Mouse (Mus musculus) hindbrain, embryonic 15.5 days (tissue): ENCODE data around the gene Samm50. TPM values are rescaled to one million over a fixed set of nuclear protein-coding genes. Genes with fewer than 3 reads are reported as not detected.

Experiments used
- ATAC-seq: fragments of 200-750 bp; cut with Nextera tagmentation; 2 replicates; pipeline ENCODE4 v1.8.0; 2017; ENCODE audit warnings: low read depth, moderate number of reproducible peaks, moderate TSS enrichment; ENCODE audit not compliant: low FRiP score
- H3K27ac ChIP-seq: fragments of 300-500 bp; sonication (generic); replicated peaks from 2 replicates; pipeline ENCODE4 v1.5.1; 2015; ENCODE audit warnings: mild to moderate bottlenecking, inconsistent platforms
- H3K27me3 ChIP-seq: fragments of 300-500 bp; sonication (generic); 2 replicates; pipeline ENCODE4 v1.6.1; 2015; ENCODE audit warnings: control low read depth, inconsistent platforms
- H3K36me3 ChIP-seq: fragments of 300-500 bp; sonication (generic); 2 replicates; pipeline ENCODE4 v1.6.1; 2015; ENCODE audit warnings: control low read depth, inconsistent platforms
- H3K4me1 ChIP-seq: fragments of 300-500 bp; sonication (generic); replicated peaks from 2 replicates; pipeline ENCODE4 v1.6.1; 2015; ENCODE audit warnings: control low read depth, inconsistent platforms
- H3K4me2 ChIP-seq: fragments of 300-500 bp; sonication (generic); 2 replicates; pipeline ENCODE4 v1.6.1; 2015; ENCODE audit warnings: moderate library complexity, mild to moderate bottlenecking, inconsistent platforms
- H3K4me3 ChIP-seq: fragments of 300-500 bp; sonication (generic); 2 replicates; pipeline ENCODE4 v1.5.1; 2015; ENCODE audit warnings: mild to moderate bottlenecking, inconsistent platforms
- H3K9ac ChIP-seq: fragments of 300-500 bp; sonication (generic); 2 replicates; pipeline ENCODE4 v1.6.1; 2015; ENCODE audit warnings: inconsistent platforms
- H3K9me3 ChIP-seq: fragments of 300-500 bp; sonication (generic); 2 replicates; pipeline ENCODE4 v1.6.1; 2016; ENCODE audit warnings: control low read depth, inconsistent platforms
- whole genome bisulfite sequencing: fragments of 180-500 bp; shearing (Covaris S2); methylation state at CpG from one replicate; pipeline ENCODE4 v1.1.7; 2015; 5-methylcytosine and 5-hydroxymethylcytosine counted together
- polyA plus RNA-seq: library from polyadenylated mRNA; unstranded; fragments of >200 nt; fragmentation: Nextera tagmentation; extraction: Ambion mirVana; gene quantifications from 2 replicates; pipeline ENCODE4 v1.2.1, GENCODE M21; 2015

Gene Samm50
- polyA plus RNA-seq, 1 experiment from 2014 or later, result 85.9 TPM

GRCm38 (mm10) chr15:84186196-84186595, 5.8 kb upstream of the Samm50 start:
- H3K27ac ChIP-seq, result no peak overlapping the region
- H3K4me2 ChIP-seq, result no peak overlapping the region
- 0 out of 2 replicates have a peak, but pooled peaks cover 2% of the 10 kb centered on the region for H3K27me3 ChIP-seq
- 44% methylated on average over 4 of the region's 4 CpGs for WGBS
- no peak for ATAC-seq
- no peaks in the 10 kb centered on the region for H3K36me3 ChIP-seq
- H3K4me1 ChIP-seq, result no peaks in the 10 kb centered on the region
- no peak overlapping the region for H3K4me3 ChIP-seq
- no peaks in the 10 kb centered on the region for H3K9me3 ChIP-seq
- H3K9ac ChIP-seq, result no peak overlapping the region

GRCm38 (mm10) chr15:84188887-84189530, 3.0 kb upstream of the Samm50 start:
- no peaks in the 10 kb centered on the region for H3K27me3 ChIP-seq
- no peak overlapping the region for H3K4me3 ChIP-seq
- no peak overlapping the region for H3K9ac ChIP-seq
- peaks cover 15% of the 10 kb centered on the region for H3K4me1 ChIP-seq
- no peaks in the 10 kb centered on the region for H3K9me3 ChIP-seq
- 66% methylated on average over 2 of the region's 2 CpGs for WGBS
- no peak for ATAC-seq
- H3K36me3 ChIP-seq, result no peaks in the 10 kb centered on the region
- no peak overlapping the region for H3K27ac ChIP-seq
- no peak overlapping the region for H3K4me2 ChIP-seq

GRCm38 (mm10) chr15:84189881-84190280, 2.2 kb upstream of the Samm50 start:
- no peak overlapping the region for H3K27ac ChIP-seq
- WGBS, result 46% methylated on average over 3 of the region's 3 CpGs
- no peak for ATAC-seq

GRCm38 (mm10) chr15:84191724-84192057, 350 bp upstream of the Samm50 start:
- Histone ChIP-seq H3K27me3 (no peaks in the 10 kb centered on the region), H3K4me1 (peaks cover 15% of the 10 kb centered on the region), H3K9ac (peak overlapping the region; percentile 83), H3K36me3 (peaks cover 5% of the 10 kb centered on the region; the same call in 1 of the 2 replicates), H3K27ac (peak overlapping the region; percentile 89), H3K4me3 (peak overlapping the region; percentile 88), H3K4me2 (peak overlapping the region; percentile 68), H3K9me3 (no peaks in the 10 kb centered on the region)
- no peak for ATAC-seq
- WGBS, result under 1% methylated on average over 9 of the region's 9 CpGs

More at GRCm38 (mm10) chr15:84189881-84190280, 2.2 kb upstream of the Samm50 start:
- Histone ChIP-seq H3K4me2 (no peak overlapping the region), H3K9me3 (no peaks in the 10 kb centered on the region), H3K4me1 (peaks cover 15% of the 10 kb centered on the region), H3K27me3 (no peaks in the 10 kb centered on the region), H3K4me3 (no peak overlapping the region), H3K36me3 (no peaks in the 10 kb centered on the region), H3K9ac (no peak overlapping the region)

- 94% methylated on average over 8 of the region's 8 CpGs for WGBS
- peaks cover 54% of the 10 kb centered on the region for H3K36me3 ChIP-seq
- no peak for ATAC-seq
Measured at GRCm38 (mm10) chr15:84196486-84197165, 4.6 kb downstream of the Samm50 start.

GRCm38 (mm10) chr15:84207327-84207726, 15.3 kb downstream of the Samm50 start:
- Histone ChIP-seq H3K9me3 (no peaks in the 10 kb centered on the region), H3K27me3 (no peaks in the 10 kb centered on the region), H3K9ac (no peak overlapping the region), H3K4me3 (no peak overlapping the region), H3K4me2 (no peak overlapping the region), H3K4me1 (peaks cover 1% of the 10 kb centered on the region), H3K27ac (no peak overlapping the region), H3K36me3 (peaks cover 61% of the 10 kb centered on the region)
- no peak for ATAC-seq
- 99% methylated on average over 4 of the region's 4 CpGs for WGBS

More at GRCm38 (mm10) chr15:84196486-84197165, 4.6 kb downstream of the Samm50 start:
- Histone ChIP-seq H3K27me3 (no peaks in the 10 kb centered on the region), H3K9ac (no peak overlapping the region), H3K4me2 (no peak overlapping the region), H3K4me1 (peaks cover 12% of the 10 kb centered on the region), H3K9me3 (no peaks in the 10 kb centered on the region), H3K4me3 (no peak overlapping the region), H3K27ac (no peak overlapping the region)

GRCm38 (mm10) chr15:84209517-84210412, 17.7 kb downstream of the Samm50 start:
- Histone ChIP-seq H3K4me2 (no peak overlapping the region), H3K9ac (no peak overlapping the region), H3K27me3 (no peaks in the 10 kb centered on the region), H3K9me3 (no peaks in the 10 kb centered on the region), H3K36me3 (peaks cover 42% of the 10 kb centered on the region), H3K27ac (no peak overlapping the region), H3K4me3 (no peak overlapping the region), H3K4me1 (peaks cover 7% of the 10 kb centered on the region)
- WGBS, result 89% methylated on average over 11 of the region's 11 CpGs
- no peak for ATAC-seq

GRCm38 (mm10) chr15:84210461-84210860, 18.4 kb downstream of the Samm50 start:
- Histone ChIP-seq H3K9ac (no peak overlapping the region), H3K4me1 (peaks cover 7% of the 10 kb centered on the region), H3K27ac (no peak overlapping the region), H3K4me3 (no peak overlapping the region), H3K36me3 (peaks cover 39% of the 10 kb centered on the region), H3K4me2 (no peak overlapping the region), H3K27me3 (no peaks in the 10 kb centered on the region), H3K9me3 (no peaks in the 10 kb centered on the region)
- no peak for ATAC-seq
- 95% methylated on average over 13 of the region's 13 CpGs for WGBS

GRCm38 (mm10) chr15:84210941-84211340, 18.9 kb downstream of the Samm50 start:
- Histone ChIP-seq H3K4me2 (no peak overlapping the region), H3K27me3 (no peaks in the 10 kb centered on the region), H3K9ac (no peak overlapping the region), H3K9me3 (no peaks in the 10 kb centered on the region), H3K4me1 (peaks cover 10% of the 10 kb centered on the region), H3K36me3 (peaks cover 35% of the 10 kb centered on the region), H3K4me3 (no peak overlapping the region), H3K27ac (no peak overlapping the region)
- 94% methylated on average over 13 of the region's 13 CpGs for WGBS
- ATAC-seq, result no peak

- H3K27ac ChIP-seq, result no peak overlapping the region
- H3K4me2 ChIP-seq, result no peak overlapping the region
- H3K9ac ChIP-seq, result no peak overlapping the region
- WGBS, result 77% methylated on average over 4 of the region's 4 CpGs
- ATAC-seq, result no peak
- H3K36me3 ChIP-seq, result peaks cover 30% of the 10 kb centered on the region
- H3K4me1 ChIP-seq, result peaks cover 16% of the 10 kb centered on the region
- no peaks in the 10 kb centered on the region for H3K9me3 ChIP-seq
- H3K4me3 ChIP-seq, result no peak overlapping the region
- no peaks in the 10 kb centered on the region for H3K27me3 ChIP-seq
Measured at GRCm38 (mm10) chr15:84211564-84211963, 19.5 kb downstream of the Samm50 start.

GRCm38 (mm10) chr15:84212031-84212755, 20.2 kb downstream of the Samm50 start:
- H3K4me3 ChIP-seq, result no peak overlapping the region
- no peak overlapping the region for H3K4me2 ChIP-seq
- no peak overlapping the region for H3K27ac ChIP-seq
- no peak overlapping the region for H3K9ac ChIP-seq
- H3K27me3 ChIP-seq, result no peaks in the 10 kb centered on the region
- ATAC-seq, result peak; percentile 65; the same call in 1 of the 2 replicates
- H3K9me3 ChIP-seq, result no peaks in the 10 kb centered on the region
- 40% methylated on average over 6 of the region's 6 CpGs for WGBS
- peaks cover 24% of the 10 kb centered on the region for H3K36me3 ChIP-seq
- peaks cover 22% of the 10 kb centered on the region for H3K4me1 ChIP-seq
